Mouse (Mus musculus): Measurements from ENCODE around the gene Gm37240. TPM values are rescaled to one million over a fixed set of nuclear protein-coding genes. Genes with fewer than 3 reads are reported as not detected.
"Not testable (repeated sequence)": the region's sequence is repeated elsewhere in the genome, so short reads cannot be mapped to it uniquely, and the experiment has no call there.

Gene Gm37240
- total RNA-seq, 2 experiments from 2014 or later, result 35.3 to 39.6 TPM

GRCm38 (mm10) chr3:85573216-85573863, 314.0 kb downstream of the Gm37240 start:
- DNase-seq, result no peak

- DNase-seq, result not testable (repeated sequence)
Measured at GRCm38 (mm10) chr3:85572502-85572901, 314.8 kb downstream of the Gm37240 start.

GRCm38 (mm10) chr3:85571276-85571675, 316.0 kb downstream of the Gm37240 start:
- peak; percentile 8 for DNase-seq

- DNase-seq, result no peak
Measured at GRCm38 (mm10) chr3:85564603-85565002, 322.7 kb downstream of the Gm37240 start.

GRCm38 (mm10) chr3:85553731-85554277, 333.5 kb downstream of the Gm37240 start:
- DNase-seq, result no peak

GRCm38 (mm10) chr3:85551352-85551751, 336.0 kb downstream of the Gm37240 start:
- no peak for DNase-seq

GRCm38 (mm10) chr3:85550312-85550711, 337.0 kb downstream of the Gm37240 start:
- no peak for DNase-seq

- no peak for DNase-seq
Measured at GRCm38 (mm10) chr3:85543652-85544051, 343.7 kb downstream of the Gm37240 start.

- DNase-seq, result no peak
Measured at GRCm38 (mm10) chr3:85542765-85543164, 344.6 kb downstream of the Gm37240 start.

GRCm38 (mm10) chr3:85535621-85536520, 351.4 kb downstream of the Gm37240 start:
- no peak for DNase-seq

GRCm38 (mm10) chr3:85535042-85535441, 352.3 kb downstream of the Gm37240 start:
- DNase-seq, result no peak

- DNase-seq, result no peak
Measured at GRCm38 (mm10) chr3:85532376-85532775, 354.9 kb downstream of the Gm37240 start.

GRCm38 (mm10) chr3:85530601-85531161, 356.6 kb downstream of the Gm37240 start:
- DNase-seq, result no peak

- no peak for DNase-seq
Measured at GRCm38 (mm10) chr3:85521311-85521907, 365.9 kb downstream of the Gm37240 start.

- peak; percentile 9 for DNase-seq
Measured at GRCm38 (mm10) chr3:85518668-85519067, 368.6 kb downstream of the Gm37240 start.

GRCm38 (mm10) chr3:85518072-85518471, 369.2 kb downstream of the Gm37240 start:
- DNase-seq, result no peak

- DNase-seq, result no peak
Measured at GRCm38 (mm10) chr3:85516739-85517396, 370.4 kb downstream of the Gm37240 start.

- no peak for DNase-seq
Measured at GRCm38 (mm10) chr3:85514700-85515099, 372.6 kb downstream of the Gm37240 start.

- no peak for DNase-seq
Measured at GRCm38 (mm10) chr3:85508717-85509279, 378.5 kb downstream of the Gm37240 start.

- no peak for DNase-seq
Measured at GRCm38 (mm10) chr3:85500096-85500495, 387.2 kb downstream of the Gm37240 start.

GRCm38 (mm10) chr3:85496146-85496545, 391.2 kb downstream of the Gm37240 start:
- DNase-seq, result no peak

Measured in gastrocnemius, postnatal 25 days (tissue).